Mouse (Mus musculus) left cerebral cortex, postnatal 25 days (tissue): ENCODE measurements around the gene Adh6a. TPM values are rescaled to one million over a fixed set of nuclear protein-coding genes. Genes with fewer than 3 reads are reported as not detected.

Source experiments
- total RNA-seq, 2 experiments: library from RNA; stranded (reverse); gene quantifications; 2 replicates each; pipeline ENCODE4 v1.2.3; 2021

Adh6a gene
- total RNA-seq, 2 experiments from 2014 or later: not detected

Other genes with a start within 250 kb of the Adh6a start
- 1 to 10 TPM; 2.6 to 2.7 TPM for gene 1110002E22Rik, start 248.2 kb upstream of the Adh6a start, total RNA-seq
- gene Gm5105, start 245.9 kb upstream of the Adh6a start, total RNA-seq: under 1 TPM in 1 of 2 experiments, not detected in 1; 0.21 TPM
- 1 to 10 TPM; 5.8 to 7.3 TPM for gene Trmt10a, start 169.8 kb upstream of the Adh6a start, total RNA-seq
- 1 to 10 TPM; 6.0 to 6.2 TPM for gene Mttp, start 168.3 kb upstream of the Adh6a start, total RNA-seq
- gene 4930579F01Rik, start 119.5 kb upstream of the Adh6a start, total RNA-seq: not detected
- not detected for gene Adh7, start 95.5 kb upstream of the Adh6a start, total RNA-seq
- under 1 TPM; 0.60 to 0.62 TPM for gene Adh1, start 52.3 kb upstream of the Adh6a start, total RNA-seq
- not detected for gene Adh6b, start 28.5 kb downstream of the Adh6a start, total RNA-seq
- not detected for gene Adh4, start 102.2 kb downstream of the Adh6a start, total RNA-seq
- 10 to 100 TPM; 59.2 to 60.8 TPM for gene Adh5, start 129.8 kb downstream of the Adh6a start, total RNA-seq
- gene Metap1, start 176.2 kb downstream of the Adh6a start, total RNA-seq: 10 to 100 TPM; 40.5 to 43.8 TPM
- gene Eif4e, start 212.9 kb downstream of the Adh6a start, total RNA-seq: 100 to 1,000 TPM; 176 to 189 TPM